Mouse (Mus musculus) liver, postnatal 0 days (tissue): ENCODE results near the gene Ugt2b35. TPM values are rescaled to one million over a fixed set of nuclear protein-coding genes. Genes with fewer than 3 reads are reported as not detected.
A peak's percentile ranks its signal among the peaks of the same experiment; 100 is the strongest.
"Not testable (repeated sequence)": the region's sequence is repeated elsewhere in the genome, so short reads cannot be mapped to it uniquely, and the experiment has no call there.

Source experiments
- ATAC-seq: fragments of 200-750 bp; cut with Nextera tagmentation; 2 replicates; pipeline ENCODE4 v1.8.0; 2017; ENCODE audit warnings: mild to moderate bottlenecking, moderate library complexity
- DNase-seq: peaks from one replicate; pipeline ENCODE4 v3.0.0-alpha.2; 2016
- H3K27ac ChIP-seq: fragments of 300-500 bp; sonication (generic); 2 replicates; pipeline ENCODE4 v1.5.1; 2014; ENCODE audit warnings: antibody characterized with exemption, moderate library complexity, mild to moderate bottlenecking, low read depth
- H3K27me3 ChIP-seq: fragments of 300-500 bp; sonication (generic); 2 replicates; pipeline ENCODE4 v1.6.1; 2014; ENCODE audit warnings: low read length, control low read depth, mixed read lengths; ENCODE audit not compliant: insufficient read depth
- H3K36me3 ChIP-seq: fragments of 300-500 bp; sonication (generic); replicated peaks from 2 replicates; pipeline ENCODE4 v1.6.1; 2014; ENCODE audit warnings: mild to moderate bottlenecking, control low read depth, low read length, moderate library complexity, mixed read lengths; ENCODE audit not compliant: insufficient read depth
- H3K4me1 ChIP-seq: fragments of 300-500 bp; sonication (generic); 2 replicates; pipeline ENCODE4 v1.6.1; 2014; ENCODE audit warnings: antibody characterized with exemption, mild to moderate bottlenecking, control low read depth; ENCODE audit not compliant: insufficient read depth
- H3K4me2 ChIP-seq: fragments of 300-500 bp; sonication (generic); 2 replicates; pipeline ENCODE4 v1.6.1; 2014; ENCODE audit warnings: low read depth, mild to moderate bottlenecking, low read length, moderate library complexity, mixed read lengths
- H3K4me3 ChIP-seq: fragments of 300-500 bp; sonication (generic); 2 replicates; pipeline ENCODE4 v1.5.1; 2014; ENCODE audit warnings: low read depth, low read length
- H3K9ac ChIP-seq: fragments of 300-500 bp; sonication (generic); replicated peaks from 2 replicates; pipeline ENCODE4 v1.6.1; 2014; ENCODE audit warnings: mild to moderate bottlenecking, moderate library complexity
- H3K9me3 ChIP-seq: fragments of 300-500 bp; sonication (generic); 2 replicates; pipeline ENCODE4 v1.6.1; 2016; ENCODE audit warnings: mild to moderate bottlenecking, control low read depth, low read length, mixed read lengths
- CTCF ChIP-seq: sonication (generic); IDR thresholded peaks from 2 replicates; pipeline ENCODE4 v1.5.1; 2016; ENCODE audit warnings: antibody characterized with exemption, low read depth
- EP300 ChIP-seq: IDR thresholded peaks from 2 replicates; pipeline ENCODE4 v1.6.1; 2016; ENCODE audit warnings: antibody characterized with exemption, low read depth, mild to moderate bottlenecking
- WGBS: fragments of 180-500 bp; shearing (Covaris S2); extraction: QIAGEN DNeasy Blood & Tissue Kit; methylation state at CpG from one replicate; pipeline ENCODE4 v1.1.7; 2014; ENCODE audit not compliant: insufficient replicate concordance; 5-methylcytosine and 5-hydroxymethylcytosine counted together
- polyA plus RNA-seq: library from polyadenylated mRNA; unstranded; fragments of >200 nt; fragmentation: Nextera tagmentation; extraction: Ambion mirVana; gene quantifications from 2 replicates; pipeline ENCODE4 v1.2.1, GENCODE M21; 2015

Ugt2b35 gene
- polyA plus RNA-seq = 3.7 and 4.4 TPM in 2 replicates

DNA sequence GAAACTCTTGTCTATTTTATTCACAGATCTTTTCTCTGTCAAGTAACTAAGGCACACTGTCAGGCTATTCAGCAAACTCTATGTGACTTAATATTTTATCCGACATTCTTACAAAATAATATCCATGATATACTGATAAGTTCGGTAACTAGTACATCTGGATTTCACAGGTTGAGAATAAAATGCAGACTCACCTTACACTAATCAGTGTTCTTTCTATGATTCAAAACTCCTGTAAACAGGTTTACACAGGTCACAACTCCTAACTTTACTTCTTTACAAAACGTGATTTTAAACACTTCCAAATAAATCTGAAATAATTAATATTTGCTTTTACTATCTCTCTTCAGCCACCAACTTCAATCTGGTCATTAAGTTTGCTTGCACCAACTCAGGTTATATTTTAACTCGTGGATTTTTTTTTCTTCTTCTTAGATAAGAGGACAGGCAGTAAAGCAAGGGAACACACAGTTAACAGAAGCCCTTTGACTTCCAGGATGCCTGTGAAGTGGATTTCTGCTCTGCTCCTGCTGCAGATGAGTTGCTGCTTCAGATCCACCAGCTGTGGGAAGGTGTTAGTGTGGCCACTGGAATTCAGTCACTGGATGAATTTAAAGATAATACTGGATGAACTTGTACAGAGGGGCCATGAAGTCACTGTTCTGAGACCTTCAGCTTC, at the start of gene Ugt2b35:
Gene Ugt2b35 (plus strand): TSS at position 466 of the 679 bp plus-strand sequence.
- no peaks in the 10 kb centered on the region for H3K27me3 ChIP-seq
- DNase-seq (no peak), ATAC-seq (no peak)
- 47% methylated on average over 4 of the region's 4 CpGs for WGBS
- no peak for TF ChIP-seq CTCF
- no peak for TF ChIP-seq EP300
- H3K4me1 ChIP-seq = no peaks in the 10 kb centered on the region
- H3K4me3 ChIP-seq = peak within 1 kb of the TSS; percentile 25; the same call in 1 of the 2 replicates
- no peaks in the 10 kb centered on the region for H3K9me3 ChIP-seq
- H3K36me3 ChIP-seq = no peaks in the 10 kb centered on the region
- peak within 1 kb of the TSS; percentile 56 for H3K4me2 ChIP-seq
- peak within 1 kb of the TSS; percentile 12; the same call in 1 of the 2 replicates for H3K9ac ChIP-seq
- H3K27ac ChIP-seq = peak within 1 kb of the TSS; percentile 58

DNA sequence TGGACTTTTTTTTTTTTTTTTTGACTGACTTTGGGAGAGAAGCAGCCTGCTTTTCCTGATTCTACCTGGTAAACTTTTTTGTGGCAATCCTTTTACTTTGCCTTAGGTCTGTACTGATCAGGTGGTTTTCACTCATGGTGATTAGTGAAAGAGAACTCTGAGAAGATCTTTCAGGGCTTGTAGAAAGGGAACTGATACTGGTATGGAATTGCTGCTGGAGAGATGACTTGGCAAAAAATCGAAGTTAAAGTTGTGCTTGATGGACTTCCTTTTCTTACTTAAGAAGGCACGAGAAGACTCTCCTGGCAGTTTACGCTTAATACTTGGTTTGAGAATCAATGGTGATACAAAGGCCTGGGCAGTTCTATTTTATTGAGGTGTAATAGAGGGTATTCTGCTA, 40.2 kb upstream of the Ugt2b35 start:
- no peaks in the 10 kb centered on the region for H3K27me3 ChIP-seq
- no peaks in the 10 kb centered on the region for H3K4me1 ChIP-seq
- 41% methylated on average over 3 of the region's 3 CpGs for WGBS
- H3K9me3 ChIP-seq = no peaks in the 10 kb centered on the region
- DNase-seq = no peak
- no peak overlapping the region for H3K4me2 ChIP-seq
- H3K27ac ChIP-seq = no peak overlapping the region
- no peak for ATAC-seq
- no peaks in the 10 kb centered on the region for H3K36me3 ChIP-seq
- TF ChIP-seq CTCF (no peak), EP300 (no peak)
- no peak overlapping the region for H3K9ac ChIP-seq
- H3K4me3 ChIP-seq = no peak overlapping the region

DNA sequence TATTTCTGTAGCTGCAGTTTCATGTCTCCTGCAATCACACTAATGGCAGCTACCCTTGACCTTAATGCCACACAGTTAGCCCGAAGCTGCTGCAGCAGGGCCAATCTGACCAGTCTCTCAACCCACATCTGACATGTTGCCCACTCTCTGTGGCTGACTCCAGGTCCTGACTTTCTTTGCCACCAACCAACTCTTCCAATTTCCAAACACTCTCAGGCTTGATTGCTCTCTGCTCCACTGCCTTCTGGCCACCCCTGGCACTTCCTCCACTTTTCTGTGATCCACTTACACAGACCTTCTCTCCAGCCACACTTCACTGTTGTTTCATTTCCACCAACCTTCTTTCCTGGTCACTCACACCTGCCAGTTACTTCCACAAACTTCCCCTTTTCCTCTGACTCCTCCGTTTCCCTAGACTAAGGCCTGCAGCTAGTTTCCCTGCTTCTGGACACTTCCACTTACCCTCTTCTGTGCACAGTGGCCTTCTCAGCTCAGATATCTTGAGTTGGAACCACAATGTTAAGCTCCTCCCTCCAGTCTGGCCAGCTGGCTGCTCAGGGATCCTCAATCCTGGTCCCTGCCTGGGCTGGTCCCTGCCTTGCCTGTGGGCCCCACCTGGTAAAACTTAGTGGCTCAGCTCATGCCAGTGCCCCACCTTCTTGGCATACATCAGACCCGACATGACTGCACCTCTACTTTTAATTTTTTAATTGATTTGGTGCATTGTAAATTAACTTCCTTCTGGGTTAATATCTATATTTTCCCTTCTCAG, 38.9 kb upstream of the Ugt2b35 start:
- H3K27me3 ChIP-seq = no peaks in the 10 kb centered on the region
- H3K4me2 ChIP-seq = no peak overlapping the region
- H3K9me3 ChIP-seq = no peaks in the 10 kb centered on the region
- no peaks in the 10 kb centered on the region for H3K36me3 ChIP-seq
- H3K27ac ChIP-seq = no peak overlapping the region
- ATAC-seq (no peak), DNase-seq (no peak)
- H3K4me3 ChIP-seq = no peak overlapping the region
- H3K9ac ChIP-seq = no peak overlapping the region
- no peaks in the 10 kb centered on the region for H3K4me1 ChIP-seq
- WGBS = 56% methylated on average over 3 of the region's 3 CpGs
- TF ChIP-seq CTCF (no peak), EP300 (no peak)

GRCm38 (mm10) chr5:86962849-86963248, 37.8 kb upstream of the Ugt2b35 start:
- not testable (repeated sequence) for H3K36me3 ChIP-seq, H3K4me2 ChIP-seq, DNase-seq, H3K9me3 ChIP-seq, H3K9ac ChIP-seq, H3K4me1 ChIP-seq, H3K27me3 ChIP-seq, H3K27ac ChIP-seq, ATAC-seq, H3K4me3 ChIP-seq
- 52% methylated on average over 1 of the region's 1 CpGs for WGBS

DNA sequence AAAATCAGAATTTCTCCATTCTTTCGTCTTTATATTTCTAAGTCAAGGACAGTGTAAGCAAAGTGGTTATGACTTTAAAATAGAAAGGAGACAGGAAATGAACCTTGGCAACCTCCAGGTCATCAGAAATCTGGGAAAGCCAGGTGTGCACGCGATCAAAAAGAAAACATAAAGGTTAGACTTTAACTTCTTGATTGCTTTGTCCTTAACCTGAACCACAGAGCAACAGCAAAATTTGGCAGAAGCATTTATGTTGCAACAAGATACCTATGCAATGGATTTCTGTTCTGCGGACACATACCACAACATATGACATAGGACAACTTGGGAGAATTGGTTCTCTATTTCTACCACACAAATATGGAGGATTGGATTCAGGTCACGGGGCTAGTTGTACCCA, 33.4 kb upstream of the Ugt2b35 start:
- not testable (repeated sequence) for H3K27ac ChIP-seq, H3K4me1 ChIP-seq, H3K4me3 ChIP-seq, H3K36me3 ChIP-seq, H3K27me3 ChIP-seq, H3K4me2 ChIP-seq, H3K9me3 ChIP-seq, H3K9ac ChIP-seq, DNase-seq
- WGBS = 57% methylated on average over 5 of the region's 5 CpGs
- peak; percentile 51 for ATAC-seq

- no peaks in the 10 kb centered on the region for H3K9me3 ChIP-seq
- H3K4me1 ChIP-seq = no peaks in the 10 kb centered on the region
- no peaks in the 10 kb centered on the region for H3K36me3 ChIP-seq
- H3K4me3 ChIP-seq = no peak overlapping the region
- no peak overlapping the region for H3K9ac ChIP-seq
- no peak overlapping the region for H3K4me2 ChIP-seq
- ATAC-seq (peak; percentile 81), DNase-seq (peak; percentile 64)
- H3K27ac ChIP-seq = 0 out of 2 replicates have a peak overlapping the region, but pooled peaks have one; percentile 52
- 60% methylated on average over 6 of the region's 6 CpGs for WGBS
- TF ChIP-seq EP300 = no peak
- no peak for TF ChIP-seq CTCF
- H3K27me3 ChIP-seq = no peaks in the 10 kb centered on the region
These were observed 4.1 kb downstream of the Ugt2b35 start for GRCm38 (mm10) chr5:87004735-87005134.
